Comparison of ENCODE assay signal across 10 mouse cellular contexts in the genomic region with DNA sequence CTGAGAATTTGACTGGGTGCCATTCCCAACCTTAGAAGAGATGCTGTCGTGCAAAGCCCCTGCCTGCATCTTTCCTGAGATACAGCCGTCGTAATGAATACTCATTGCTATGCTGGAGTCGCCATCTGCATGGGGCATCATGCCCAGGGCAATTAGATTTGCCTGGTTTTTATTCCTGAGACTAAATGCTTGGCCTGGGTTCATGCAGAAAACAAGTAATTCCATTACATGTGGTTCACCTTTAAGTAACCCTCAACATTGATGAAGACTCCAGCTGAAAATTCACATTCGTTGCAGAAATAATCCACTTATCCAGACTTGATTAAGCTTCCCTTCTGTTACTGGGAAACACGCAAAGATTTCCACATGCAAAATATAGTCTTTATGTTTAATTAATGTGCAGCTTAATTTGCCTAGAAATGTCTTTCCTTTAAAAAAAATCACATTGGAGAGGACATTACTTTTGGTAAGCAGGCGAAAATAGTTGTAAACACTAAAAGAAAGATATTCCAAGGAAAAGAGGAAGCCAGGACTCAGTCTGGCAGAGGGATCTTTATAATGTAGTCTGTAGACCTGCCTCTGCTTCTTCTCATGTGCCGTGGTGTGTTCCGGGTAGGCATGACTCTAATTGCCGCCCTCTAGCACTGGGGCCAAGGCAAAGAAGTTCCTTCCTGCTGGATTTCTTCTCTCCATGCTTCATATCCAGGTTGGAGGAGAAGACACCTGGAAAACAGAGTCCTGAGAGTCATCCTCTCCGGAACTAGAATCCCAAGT.
DNase-seq lines count a peak whose midpoint lies in the region; ATAC-seq lines count a peak whose summit lies in the region.
"Had no signal": no experiment of that assay in that cellular context is flagged by ENCODE, and none has a peak within 500 bp of the region (broad histone marks: within the 10 kb centered on the region; RNA-seq: fewer than 3 reads in every experiment).

No protein-coding gene starts in this region.

- peak; percentile 83 for DNase-seq in forebrain, embryonic 14.5 days (ENCODE audit: low spot score)
- DNase-seq in layer of hippocampus, adult 11-12 months (ENCODE audit: low spot score), result peak; percentile 42
- no peak for DNase-seq in layer of hippocampus, postnatal 25 days (ENCODE audit: extremely low spot score in 1 of 2, low spot score in 1 of 2)
- DNase-seq in right cerebral cortex, postnatal 10 days (ENCODE audit: low spot score in 2 of 2), result peak; percentile 75 to 81
- no peak for DNase-seq in right cerebral cortex, postnatal 25 days
- DNase-seq in spleen, postnatal 4 days (ENCODE audit: low spot score in 2 of 2), result no peak
- DNase-seq: gastrocnemius, postnatal 25 days; thymus, postnatal 25 days had no signal

- H3K4me1 ChIP-seq in forebrain, embryonic 14.5 days (ENCODE audit: control insufficient read depth, insufficient read depth, low read length), result peaks cover 10% of the 10 kb centered on the region; the same call in 1 of the 2 replicates
- no peaks in the 10 kb centered on the region for H3K4me1 ChIP-seq in forebrain, embryonic 12.5 days

- peak; percentile 87 for ATAC-seq in forebrain, embryonic 14.5 days
- ATAC-seq in forebrain, embryonic 12.5 days (ENCODE audit: low FRiP score), result no peak
- no peak for ATAC-seq in activated CD4-positive, CD25-positive, alpha-beta regulatory T cell, adult 4 months

- no peaks in the 10 kb centered on the region for H3K27me3 ChIP-seq in forebrain, embryonic 14.5 days (replicated peaks; ENCODE audit: control insufficient read depth, insufficient read depth, low read length)
- H3K27me3 ChIP-seq in forebrain, embryonic 12.5 days, result no peaks in the 10 kb centered on the region

- H3K4me3 ChIP-seq in forebrain, embryonic 14.5 days (ENCODE audit: low read depth, low read length), result no peak overlapping the region
- no peak overlapping the region for H3K4me3 ChIP-seq in forebrain, embryonic 12.5 days (replicated peaks)

- H3K4me2 ChIP-seq in forebrain, embryonic 14.5 days (ENCODE audit: low read length), result no peak overlapping the region
- H3K4me2 ChIP-seq in forebrain, embryonic 12.5 days, result no peak overlapping the region

- peak overlapping the region; percentile 59; the same call in 1 of the 2 replicates for H3K27ac ChIP-seq in forebrain, embryonic 14.5 days (ENCODE audit: low read depth, low read length)
- H3K27ac ChIP-seq in forebrain, embryonic 12.5 days, result no peak overlapping the region

- H3K9ac ChIP-seq in forebrain, embryonic 14.5 days (ENCODE audit: low read length), result no peak overlapping the region
- no peak overlapping the region for H3K9ac ChIP-seq in forebrain, embryonic 12.5 days

- WGBS in forebrain, embryonic 14.5 days, result 39% methylated on average over 11 of the region's 11 CpGs
- WGBS in forebrain, embryonic 12.5 days, result 80% methylated on average over 11 of the region's 11 CpGs

- no peaks in the 10 kb centered on the region for H3K36me3 ChIP-seq in forebrain, embryonic 14.5 days (ENCODE audit: control insufficient read depth, insufficient read depth, low read length)
- H3K36me3 ChIP-seq in forebrain, embryonic 12.5 days (replicated peaks), result 0 out of 2 replicates have a peak, but pooled peaks cover 2% of the 10 kb centered on the region

- no peaks in the 10 kb centered on the region for H3K9me3 ChIP-seq in forebrain, embryonic 14.5 days (replicated peaks; ENCODE audit: control insufficient read depth, low read length)
- no peaks in the 10 kb centered on the region for H3K9me3 ChIP-seq in forebrain, embryonic 12.5 days

Comparison
In these comparisons a context has a peak if more than half of its experiments do, and no peak if none do; other contexts are left out.
1. DNase-seq: peak in forebrain, embryonic 14.5 days (single experiment), layer of hippocampus, adult 11-12 months (single experiment) and right cerebral cortex, postnatal 10 days (2 of 2); none in layer of hippocampus, postnatal 25 days (0 of 2), right cerebral cortex, postnatal 25 days (single experiment) and spleen, postnatal 4 days (0 of 2).